Mouse (Mus musculus): ENCODE measurements at regions not wholly inside any gene's neighbourhood (a gene's known extent, or its start where the extent isn't known, plus 50 kb on each side); places are given as distances from the start of the nearest gene placed in this dataset.

DNA sequence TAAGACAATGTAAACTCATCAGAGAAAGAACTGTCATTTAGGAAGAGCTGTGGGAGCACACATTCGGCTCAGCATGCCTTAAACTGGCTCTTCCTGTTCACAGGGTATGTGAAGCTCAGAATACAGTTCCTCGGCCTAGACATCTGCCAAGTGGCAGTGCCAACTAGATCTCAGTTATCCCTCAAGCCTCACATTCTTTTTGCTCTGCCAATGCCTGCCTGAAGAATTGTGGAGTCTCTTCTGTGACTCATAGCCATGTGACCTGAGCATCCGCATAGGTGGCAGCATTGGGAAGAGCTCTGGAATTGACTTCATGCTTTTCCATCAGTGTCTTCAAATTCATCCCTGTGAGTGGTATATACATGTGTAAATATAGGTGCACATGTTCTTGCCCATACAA lies 59.7 kb downstream of the Prlhr start:
- no peak for ATAC-seq (replicated peaks; ENCODE audit: low FRiP score, poor library complexity, severe bottlenecking)

DNA sequence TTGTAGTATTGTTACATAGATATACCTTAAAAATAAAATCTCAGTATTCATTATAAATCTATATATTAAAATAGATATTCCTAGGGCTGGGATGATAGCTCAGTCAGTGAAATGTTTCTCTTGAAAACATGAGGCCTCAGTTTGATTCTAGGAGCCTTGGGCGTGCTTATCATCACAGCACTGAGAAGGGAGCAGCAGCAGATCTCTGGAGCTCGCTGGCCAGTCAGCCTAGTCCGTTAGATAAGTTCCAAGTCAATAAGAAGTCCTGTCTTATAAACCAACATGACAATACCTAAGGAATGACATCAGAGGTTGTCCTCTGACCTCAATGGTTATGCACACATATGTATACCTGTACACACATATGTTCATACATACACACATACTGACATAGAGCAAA lies 68.7 kb downstream of the Prlhr start:
- ATAC-seq (replicated peaks; ENCODE audit: low FRiP score, poor library complexity, severe bottlenecking), result no peak

DNA sequence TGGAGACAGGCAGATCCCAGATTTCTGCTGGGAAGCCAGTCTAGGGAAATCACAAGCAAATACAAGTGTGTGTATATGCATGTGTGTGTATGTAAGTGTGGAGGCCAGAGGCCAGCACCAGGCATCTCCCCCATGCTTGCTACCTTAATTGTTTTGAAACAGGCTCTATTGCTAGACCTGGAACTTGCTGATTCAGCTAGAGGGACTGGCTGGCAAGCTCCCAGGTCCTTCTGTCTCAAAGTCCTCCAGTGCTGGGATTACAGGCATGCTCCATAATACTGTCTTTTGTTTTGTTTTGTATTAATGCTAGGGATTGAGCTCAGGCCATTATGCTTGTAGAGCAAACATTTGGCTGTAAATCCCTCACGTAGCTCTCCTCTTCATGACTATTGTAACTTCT lies 70.4 kb downstream of the Prlhr start:
- 0 out of 2 replicates have a peak, but pooled peaks have one; percentile 31 for ATAC-seq (replicated peaks; ENCODE audit: low FRiP score, poor library complexity, severe bottlenecking)

DNA sequence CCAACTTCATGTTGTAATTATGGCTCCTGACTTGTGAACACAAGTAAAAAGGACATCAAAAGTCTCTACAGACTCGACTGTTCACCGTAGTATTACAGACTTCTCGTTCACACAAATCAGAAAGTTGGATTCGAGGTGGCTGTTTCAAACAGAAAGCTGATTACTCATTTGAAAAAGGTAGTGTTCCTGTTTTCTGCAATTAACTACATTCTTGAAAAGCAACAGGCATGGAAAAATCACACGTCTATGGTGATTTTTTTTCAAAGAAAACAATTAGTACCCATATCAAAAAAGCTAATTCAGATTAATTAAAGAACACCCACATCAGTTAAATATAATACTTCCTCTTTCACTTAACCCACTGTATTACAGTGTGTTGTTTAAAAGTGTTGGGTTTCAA lies 71.5 kb downstream of the Prlhr start:
- no peak for ATAC-seq (replicated peaks; ENCODE audit: low FRiP score, poor library complexity, severe bottlenecking)

DNA sequence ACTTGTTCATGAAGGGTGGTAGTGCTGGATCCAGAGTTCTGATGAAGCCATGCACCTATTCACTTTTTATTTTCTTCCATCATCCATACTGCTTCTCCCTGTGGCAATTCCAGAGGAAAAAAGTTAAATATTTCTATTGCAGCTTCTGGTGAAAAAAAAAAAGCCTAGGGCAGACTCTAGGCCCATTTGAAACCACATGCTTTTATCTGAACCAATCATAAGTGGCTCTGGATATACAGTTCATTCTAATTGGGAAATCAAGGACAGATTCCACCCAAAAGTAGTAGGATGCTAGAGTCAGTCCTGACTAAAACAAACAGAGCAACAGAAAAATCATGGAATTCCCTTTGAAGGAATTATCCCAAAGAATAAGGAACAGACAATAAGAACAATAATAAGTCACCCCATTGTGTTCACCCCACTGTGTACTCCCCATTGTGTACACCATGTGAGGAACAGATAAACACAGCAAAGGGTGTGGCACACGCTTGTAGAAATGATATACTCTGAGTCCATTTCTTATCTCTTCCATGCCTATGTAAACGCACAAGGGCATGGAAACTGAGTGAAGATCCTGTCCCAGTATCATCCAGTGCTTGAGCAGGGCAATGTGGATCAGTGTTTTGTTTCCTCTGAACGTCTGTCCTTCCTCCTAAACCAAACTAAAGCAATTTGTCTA lies 81.4 kb downstream of the Prlhr start:
- ATAC-seq (replicated peaks; ENCODE audit: low FRiP score, poor library complexity, severe bottlenecking), result no peak

DNA sequence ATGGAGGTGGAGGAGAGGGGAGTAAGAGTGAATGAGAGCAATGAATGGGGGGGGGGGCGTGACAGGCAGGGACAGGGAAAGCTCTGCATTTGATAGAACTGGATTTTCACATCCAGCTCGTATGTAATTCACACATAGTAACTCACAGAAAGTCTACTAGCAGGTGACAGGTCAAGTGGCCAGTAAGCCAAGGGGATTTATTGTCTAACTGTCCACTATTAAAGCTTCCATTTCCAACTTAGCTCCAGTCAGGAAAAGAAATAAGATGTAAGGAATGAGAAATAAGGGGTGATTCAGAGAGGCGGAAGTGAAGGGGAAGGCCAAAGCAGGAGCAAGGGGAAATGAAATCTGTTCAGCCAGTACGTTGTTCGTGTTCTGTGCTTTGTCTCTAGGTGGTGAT lies 83.4 kb downstream of the Prlhr start:
- no peak for ATAC-seq (replicated peaks; ENCODE audit: low FRiP score, poor library complexity, severe bottlenecking)

DNA sequence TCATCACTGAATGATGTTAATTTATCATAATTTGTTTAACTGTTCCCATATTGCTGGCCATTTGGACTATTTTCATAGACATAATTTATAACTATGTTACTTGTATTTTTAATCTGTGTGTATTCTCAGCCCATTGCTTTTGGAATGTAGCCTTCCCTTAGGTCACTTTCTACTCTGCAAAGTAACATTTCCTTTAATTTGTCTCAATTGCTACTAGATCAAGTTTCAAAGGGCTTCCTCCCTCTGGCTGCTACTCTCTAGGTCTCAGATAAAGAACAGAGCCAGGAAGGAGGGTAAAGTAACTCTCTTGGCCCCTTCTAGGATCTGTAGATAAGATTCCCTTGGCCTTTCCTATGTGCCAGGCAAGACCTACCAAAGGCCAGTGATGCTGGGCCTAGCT lies 85.4 kb downstream of the Prlhr start:
- no peak for ATAC-seq (replicated peaks; ENCODE audit: low FRiP score, poor library complexity, severe bottlenecking)

DNA sequence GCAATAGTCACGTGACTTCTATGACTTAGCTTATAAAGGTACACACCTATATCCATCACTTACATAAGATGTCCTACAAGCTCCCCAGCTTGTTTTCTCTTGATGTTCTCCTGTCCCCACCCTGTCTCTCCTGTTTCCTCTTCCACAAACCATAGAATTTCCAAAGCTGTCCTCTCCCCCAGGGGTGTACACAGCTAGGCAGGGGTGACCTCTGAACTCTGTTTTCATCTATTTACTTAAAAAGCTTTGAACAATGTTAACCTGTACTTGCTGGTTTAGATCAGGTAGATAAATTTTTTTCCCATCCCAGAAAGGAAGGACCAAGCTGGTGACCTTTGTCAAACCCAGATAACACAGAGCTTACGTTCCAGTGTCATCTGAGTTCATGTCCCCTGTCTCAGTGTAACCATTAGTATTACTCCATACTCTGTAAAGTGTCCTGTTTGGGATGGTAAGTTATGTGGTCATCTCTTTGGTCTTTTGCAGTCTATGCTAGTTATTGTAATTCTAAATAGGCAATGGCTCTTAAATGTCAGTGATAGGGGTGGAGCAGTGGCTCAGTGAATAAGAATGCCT lies 89.0 kb downstream of the Prlhr start:
- ATAC-seq (replicated peaks; ENCODE audit: low FRiP score, poor library complexity, severe bottlenecking), result no peak

DNA sequence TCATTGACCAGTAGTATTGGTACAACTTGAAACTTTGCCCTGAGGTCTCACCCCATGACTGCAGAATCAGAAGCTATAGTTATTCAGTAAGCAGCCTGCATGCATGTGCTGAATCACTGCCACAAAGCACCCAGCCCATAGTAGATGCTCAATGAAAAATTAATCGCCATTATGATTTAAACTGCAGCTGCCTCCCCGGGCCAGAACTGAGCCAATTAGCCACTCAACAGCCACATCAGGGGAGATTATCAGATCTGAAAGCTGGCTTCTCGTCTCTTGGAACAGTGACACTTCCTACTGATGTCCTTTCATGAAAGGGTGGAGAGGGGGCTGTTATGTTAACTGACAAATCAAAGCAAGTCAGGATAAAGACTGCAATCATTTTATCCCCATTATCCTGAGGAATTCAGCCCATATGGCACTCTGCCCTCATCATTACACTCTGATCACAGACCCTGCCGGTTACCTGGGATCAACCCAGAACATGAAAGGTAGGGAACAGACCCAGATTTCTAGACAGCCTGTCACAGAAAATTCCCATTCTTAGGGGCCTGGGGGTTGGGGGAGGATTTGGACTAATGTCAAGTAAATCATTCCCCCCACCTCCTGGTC lies 104.0 kb downstream of the Prlhr start:
- ATAC-seq (replicated peaks; ENCODE audit: low FRiP score, poor library complexity, severe bottlenecking), result no peak

DNA sequence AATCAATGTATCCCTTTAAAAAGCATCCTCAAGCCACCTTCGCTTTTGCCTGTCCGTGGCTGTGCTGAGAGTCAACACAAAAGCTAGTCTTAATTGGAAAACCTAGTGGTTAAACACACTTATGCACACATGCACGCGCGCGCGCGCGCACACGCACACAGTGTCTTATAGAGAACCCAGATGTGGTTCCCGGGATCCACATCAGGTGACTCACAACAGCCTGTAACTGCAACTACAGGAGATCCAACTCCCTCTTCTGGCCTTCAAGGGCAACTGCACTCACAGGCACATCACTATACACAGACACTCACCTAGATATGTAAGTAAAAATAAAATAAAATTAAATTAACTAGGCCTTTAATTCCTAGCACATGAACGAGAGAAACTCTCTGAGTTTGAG lies 118.4 kb upstream of the Fam204a start:
- ATAC-seq (replicated peaks; ENCODE audit: low FRiP score, poor library complexity, severe bottlenecking), result no peak

DNA sequence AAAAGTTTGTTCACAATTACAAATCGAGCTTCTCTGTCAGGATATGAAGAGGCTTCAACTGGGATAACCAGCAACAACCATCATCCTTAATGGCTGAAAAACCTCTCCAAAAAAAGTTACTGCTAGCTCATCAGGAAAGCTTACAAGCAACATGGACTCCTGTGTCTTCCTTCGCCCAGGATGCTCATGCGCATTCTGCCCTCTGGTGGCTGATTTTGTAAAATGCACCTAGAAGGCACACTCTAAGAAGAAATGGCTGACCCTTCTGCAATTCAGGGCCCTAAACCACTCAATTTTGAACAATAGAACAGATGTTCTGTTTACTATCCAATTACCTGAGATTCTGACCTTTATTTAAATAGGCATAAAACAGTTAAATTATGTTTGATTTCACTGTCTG lies 115.0 kb upstream of the Fam204a start:
- no peak for ATAC-seq (replicated peaks; ENCODE audit: low FRiP score, poor library complexity, severe bottlenecking)

DNA sequence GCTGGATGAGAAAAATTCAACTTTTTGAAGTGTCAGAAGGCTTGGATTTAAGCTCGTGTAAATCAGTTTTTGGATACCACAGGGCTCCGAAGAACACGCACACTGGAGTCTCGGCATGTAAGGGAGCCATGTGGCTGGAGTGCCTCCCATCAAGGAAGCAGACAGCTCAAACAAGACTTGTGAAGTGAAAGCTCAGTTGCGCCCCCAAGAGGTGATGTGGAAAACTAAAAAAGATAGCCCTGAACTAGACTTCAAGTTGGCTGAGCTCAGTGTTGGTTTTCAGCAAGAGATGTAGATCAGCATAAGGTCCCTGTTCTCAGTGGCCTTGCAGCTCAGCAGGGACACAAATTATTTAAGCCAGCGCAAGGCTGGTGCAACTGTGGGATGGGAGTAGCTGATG lies 113.7 kb upstream of the Fam204a start:
- ATAC-seq (replicated peaks; ENCODE audit: low FRiP score, poor library complexity, severe bottlenecking), result no peak

DNA sequence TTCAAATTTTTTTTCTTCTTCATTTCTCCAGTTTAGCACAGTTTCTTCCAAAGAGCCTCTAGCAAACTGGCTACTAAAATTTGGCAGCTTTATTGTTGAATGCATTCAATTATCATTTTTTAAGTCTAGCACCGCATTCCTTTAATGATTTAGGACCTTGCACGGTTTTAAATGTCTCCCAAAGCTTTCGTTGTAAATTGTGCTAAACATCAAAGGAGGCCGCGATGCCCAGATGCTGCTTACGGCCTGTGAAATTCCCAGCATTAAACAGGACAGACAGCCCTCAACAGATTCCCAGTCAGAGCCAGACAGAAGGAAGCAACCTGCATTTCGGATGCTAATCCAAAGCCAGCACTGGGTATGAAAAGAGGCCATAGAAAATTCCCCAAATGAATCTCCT lies 108.0 kb upstream of the Fam204a start:
- ATAC-seq (replicated peaks; ENCODE audit: low FRiP score, poor library complexity, severe bottlenecking), result no peak

DNA sequence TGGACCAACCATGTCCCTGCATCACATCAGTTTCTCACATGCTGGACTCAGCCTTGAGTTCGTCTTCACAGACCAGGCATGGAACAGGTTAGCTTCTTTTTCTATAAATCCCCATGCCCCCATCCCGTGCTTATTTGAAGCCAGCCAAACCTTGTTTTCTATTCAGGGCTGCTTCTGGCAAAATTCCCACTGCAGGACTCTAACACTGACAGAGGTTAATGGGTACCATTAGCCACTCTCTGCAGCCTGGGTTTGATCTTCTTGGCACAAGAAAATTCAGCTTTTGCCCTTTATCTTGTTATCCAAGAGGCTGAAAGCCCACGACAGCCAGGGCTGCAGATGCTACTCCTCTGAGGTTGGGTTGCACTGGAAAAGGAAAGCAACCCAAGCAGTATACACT lies 101.8 kb upstream of the Fam204a start:
- no peak for ATAC-seq (replicated peaks; ENCODE audit: low FRiP score, poor library complexity, severe bottlenecking)

DNA sequence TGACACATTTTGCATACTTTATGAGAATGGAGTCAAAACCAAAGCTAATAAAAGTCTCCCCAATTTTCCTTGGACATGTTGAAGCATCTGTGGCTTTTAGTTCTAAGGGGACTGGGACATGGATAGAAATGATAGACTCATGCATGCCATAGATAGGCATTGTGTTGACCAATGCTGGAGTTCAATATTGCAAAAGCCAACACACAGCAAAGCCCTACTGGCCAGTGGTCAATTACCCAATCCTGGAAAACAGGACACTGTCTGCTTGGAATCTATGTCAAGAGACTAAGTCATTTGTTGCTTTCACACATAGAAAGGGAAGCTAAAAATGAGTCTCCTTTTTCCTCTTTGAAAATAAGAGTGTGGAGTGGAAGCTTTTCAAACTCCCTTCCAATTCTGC lies 99.1 kb upstream of the Fam204a start:
- ATAC-seq (replicated peaks; ENCODE audit: low FRiP score, poor library complexity, severe bottlenecking), result no peak

DNA sequence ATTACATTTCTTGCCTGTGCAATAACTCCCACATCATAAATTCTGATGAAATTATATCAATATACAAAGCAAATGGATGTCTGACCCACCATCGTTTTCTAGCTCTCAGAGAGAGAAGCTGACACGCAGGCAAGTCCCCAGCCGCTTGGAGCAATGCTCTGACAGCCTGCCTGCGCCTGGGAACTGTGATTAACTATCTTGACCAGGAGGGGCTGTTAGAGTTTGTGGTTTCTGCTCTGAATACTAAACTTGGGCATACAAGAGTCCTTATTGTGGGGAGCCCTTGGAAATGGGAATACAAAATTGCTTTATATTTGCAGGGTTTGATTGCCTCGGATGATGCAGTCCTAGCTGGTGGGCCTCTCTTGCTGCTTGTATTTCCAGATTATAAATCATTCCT lies 98.6 kb upstream of the Fam204a start:
- ATAC-seq (replicated peaks; ENCODE audit: low FRiP score, poor library complexity, severe bottlenecking), result no peak

DNA sequence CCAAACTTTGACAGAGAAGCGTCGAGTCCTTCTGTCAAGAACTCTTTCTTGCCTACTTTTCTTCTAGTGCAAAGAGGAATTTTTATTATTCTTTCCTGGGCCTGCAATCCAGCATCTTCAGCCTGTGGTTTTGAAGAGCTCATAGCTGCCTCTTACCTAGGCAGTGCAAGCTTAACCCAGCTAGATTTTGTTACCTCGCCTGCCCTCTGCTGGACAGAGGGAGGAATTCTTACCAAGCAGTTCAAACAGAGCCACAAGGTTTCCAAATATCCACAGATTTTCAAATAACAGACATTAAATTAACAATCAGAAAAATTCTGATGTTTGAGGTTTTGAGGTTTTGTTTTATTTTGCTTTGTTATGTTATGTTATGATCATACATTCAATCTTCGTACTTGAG lies 84.1 kb upstream of the Fam204a start:
- peak; percentile 69; the same call in 1 of the 2 replicates for ATAC-seq (replicated peaks; ENCODE audit: low FRiP score, poor library complexity, severe bottlenecking)

DNA sequence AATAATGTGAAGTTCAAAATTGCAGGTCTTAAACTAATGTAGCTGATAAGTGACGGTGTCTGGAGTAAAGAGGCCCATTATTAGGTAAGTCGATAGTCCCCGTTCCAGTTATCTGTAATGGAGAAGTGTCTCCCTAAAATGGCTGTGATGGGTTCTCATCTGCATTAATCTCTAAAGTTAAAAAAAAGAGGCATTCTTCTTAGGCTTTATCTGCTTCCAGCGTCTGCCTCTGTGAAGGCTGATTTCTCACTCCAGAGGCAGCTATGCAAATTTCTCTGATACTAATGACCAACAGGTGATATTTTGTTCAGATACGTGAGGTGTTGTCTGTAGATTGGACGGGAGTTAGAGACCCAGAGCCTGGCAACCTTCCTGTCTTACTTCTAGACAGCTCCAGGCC lies 75.9 kb upstream of the Fam204a start:
- no peak for ATAC-seq (replicated peaks; ENCODE audit: low FRiP score, poor library complexity, severe bottlenecking)

DNA sequence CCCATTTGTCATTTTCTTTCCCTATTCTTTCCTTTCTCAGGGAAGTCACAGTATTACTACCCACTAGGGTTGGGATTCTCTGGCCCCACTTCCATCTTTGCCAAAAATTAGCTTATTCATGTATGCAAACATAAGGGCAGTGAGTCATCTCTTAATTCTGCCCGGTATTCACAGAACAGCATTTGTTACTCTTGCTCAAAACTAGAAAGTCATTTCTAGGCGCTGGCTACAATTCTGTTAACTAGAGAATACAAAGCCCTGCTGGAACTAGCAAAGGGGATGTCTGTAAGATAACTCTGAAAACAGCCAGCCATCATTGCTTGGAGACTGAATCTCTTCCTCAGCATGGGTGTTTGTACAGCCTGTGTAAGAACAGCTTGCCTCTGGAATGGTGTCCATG lies 74.4 kb upstream of the Fam204a start:
- no peak for ATAC-seq (replicated peaks; ENCODE audit: low FRiP score, poor library complexity, severe bottlenecking)

DNA sequence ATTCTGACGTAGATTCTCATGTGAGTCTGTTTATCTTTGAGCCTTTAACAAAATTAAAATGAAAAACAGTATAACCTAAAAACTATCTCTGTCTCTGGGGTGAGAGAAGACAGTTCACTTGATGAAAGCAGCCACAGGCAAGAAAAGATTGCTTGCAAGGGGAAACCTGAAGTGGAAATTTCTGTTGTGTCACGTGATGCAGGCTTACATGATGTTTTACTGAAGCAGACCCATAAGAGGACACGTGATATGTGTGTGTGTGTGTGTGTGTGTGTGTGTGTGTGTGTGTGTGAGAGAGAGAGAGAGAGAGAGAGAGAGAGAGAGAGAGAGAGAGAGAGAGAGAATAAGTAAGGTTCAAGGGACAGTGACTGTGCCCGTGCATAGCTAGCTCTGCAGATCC lies 63.7 kb upstream of the Fam204a start:
- ATAC-seq (replicated peaks; ENCODE audit: low FRiP score, poor library complexity, severe bottlenecking), result no peak

DNA sequence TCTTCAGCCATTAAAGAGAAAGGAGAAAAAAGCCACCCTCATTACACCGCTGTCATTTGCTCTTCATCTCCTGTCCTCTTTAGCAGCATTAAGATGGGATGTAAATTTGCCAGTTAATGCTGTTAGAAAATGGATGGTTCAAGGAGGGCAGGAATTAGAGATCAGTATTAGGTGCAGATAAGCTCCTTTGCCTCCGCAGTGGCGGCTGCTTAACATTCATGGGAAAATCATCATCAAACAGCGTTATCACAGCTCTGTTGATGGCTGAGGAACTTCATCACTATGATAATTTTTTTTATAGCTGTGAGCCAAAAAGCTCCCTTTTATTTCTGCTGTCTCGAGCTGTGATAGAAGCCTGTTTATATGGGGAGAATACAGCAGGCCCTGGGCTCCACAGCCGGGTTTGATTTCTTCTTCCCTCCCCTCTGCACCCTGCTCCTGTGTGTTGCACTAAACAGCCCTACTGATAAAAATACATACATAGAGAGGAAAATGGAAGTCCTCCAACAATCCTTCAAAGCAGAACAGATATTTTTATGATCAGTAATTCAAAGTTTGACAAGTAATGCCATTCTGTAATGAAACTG lies 60.4 kb upstream of the Fam204a start:
- no peak for ATAC-seq (replicated peaks; ENCODE audit: low FRiP score, poor library complexity, severe bottlenecking)
